Mouse (Mus musculus): ENCODE measurements around the gene Olfr1019.

Olfr1019 gene

GRCm38 (mm10) chr2:85845383-85845782 is at the start of gene Olfr1019:
Gene Olfr1019 (minus strand): TSS chr2:85845483.
- DNase-seq (ENCODE audit: low read depth): no peak

DNA sequence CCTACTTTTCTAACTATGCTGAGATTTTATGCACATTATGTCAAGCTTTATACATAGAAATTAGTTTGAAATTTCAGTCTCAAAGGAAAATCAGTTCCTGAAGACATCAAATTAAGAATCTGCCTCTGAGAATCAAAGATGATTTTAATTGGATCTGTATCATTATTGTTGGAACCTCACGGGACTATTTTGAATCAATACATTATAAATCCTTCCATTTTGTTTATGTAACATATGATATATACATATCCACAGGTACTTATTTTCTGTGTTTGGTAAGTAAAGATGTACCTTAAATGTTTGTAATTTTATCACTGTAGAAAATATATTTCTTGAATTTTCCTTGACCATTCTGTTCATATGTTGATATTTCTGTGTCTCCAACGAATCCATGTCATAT is 40.1 kb upstream of the Olfr1019 start, which contains the start of gene Olfr1023:
TSS of gene Olfr1023 (plus strand) at position 301 of the 400 bp plus-strand sequence.
- DNase-seq (ENCODE audit: low read depth): no peak

DNA sequence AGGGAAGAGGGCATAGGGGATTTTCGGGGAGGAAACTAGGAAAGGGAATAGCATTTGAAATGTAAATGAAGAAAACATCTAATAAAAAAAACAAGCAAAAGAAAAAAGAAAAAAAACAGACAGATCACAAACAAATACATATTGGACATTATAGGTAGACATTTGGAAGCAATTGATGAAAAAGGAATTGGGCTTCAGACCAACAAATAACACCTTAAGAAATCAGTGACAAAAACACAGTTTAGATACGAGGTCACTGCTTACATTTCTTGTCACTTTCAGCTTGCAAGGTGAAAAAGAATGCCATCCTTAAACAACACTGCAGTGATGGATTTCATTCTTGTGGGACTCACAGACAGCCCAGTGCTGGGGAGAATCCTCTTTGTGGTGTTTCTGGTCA is 23.0 kb upstream of the Olfr1019 start, which contains the start of gene Olfr1022:
TSS of gene Olfr1022 (plus strand) at position 301 of the 400 bp plus-strand sequence.
- no peak for DNase-seq (ENCODE audit: low read depth)

DNA sequence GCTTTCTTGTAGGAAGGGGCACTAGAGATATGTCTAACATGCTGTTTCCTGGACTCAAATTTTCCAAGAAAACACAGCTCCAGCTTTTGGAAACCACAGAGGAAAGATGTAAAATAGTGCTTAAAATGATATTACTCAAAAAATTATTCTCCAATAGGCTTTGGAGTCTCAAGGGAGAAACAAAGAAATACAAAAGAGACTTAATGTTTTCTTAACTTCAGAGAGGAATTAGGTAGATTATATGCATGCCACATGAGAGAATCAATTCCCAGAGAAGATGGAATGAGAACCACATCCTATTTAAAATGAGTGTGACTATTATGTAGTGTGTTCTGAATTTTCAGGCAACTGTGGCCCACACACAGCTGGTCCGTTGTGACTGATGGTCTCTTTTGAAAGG is 1.4 kb upstream of the Olfr1019 start, which contains the start of gene Olfr1020:
TSS of gene Olfr1020 (plus strand) at position 301 of the 400 bp plus-strand sequence.
- no peak for DNase-seq (ENCODE audit: low read depth)

- no peak for DNase-seq (ENCODE audit: low read depth)
Observed at GRCm38 (mm10) chr2:85818179-85818578, 27.1 kb downstream of the Olfr1019 start, which contains the start of gene Olfr1018. Gene Olfr1018 (plus strand): TSS chr2:85818479.

DNA sequence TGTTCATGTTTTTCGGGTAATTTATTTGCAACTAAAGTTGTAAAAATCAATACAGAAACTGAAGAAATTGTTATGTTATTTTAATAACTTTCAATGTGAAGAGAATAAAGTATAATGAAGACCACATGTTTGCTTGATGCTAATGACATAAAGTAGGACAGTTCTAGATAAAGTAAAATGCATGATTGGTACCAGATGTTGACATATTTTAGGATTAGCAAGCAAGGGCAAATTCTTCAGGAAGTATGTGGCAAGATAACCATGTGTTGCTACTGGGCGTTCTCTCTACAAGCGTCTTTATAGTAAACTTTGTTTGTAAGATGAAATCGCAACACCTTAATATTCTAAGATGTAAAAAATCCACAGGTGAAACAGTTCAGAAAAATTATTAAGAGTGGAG is 40.8 kb downstream of the Olfr1019 start:
- no peak for DNase-seq (ENCODE audit: low read depth)

DNA sequence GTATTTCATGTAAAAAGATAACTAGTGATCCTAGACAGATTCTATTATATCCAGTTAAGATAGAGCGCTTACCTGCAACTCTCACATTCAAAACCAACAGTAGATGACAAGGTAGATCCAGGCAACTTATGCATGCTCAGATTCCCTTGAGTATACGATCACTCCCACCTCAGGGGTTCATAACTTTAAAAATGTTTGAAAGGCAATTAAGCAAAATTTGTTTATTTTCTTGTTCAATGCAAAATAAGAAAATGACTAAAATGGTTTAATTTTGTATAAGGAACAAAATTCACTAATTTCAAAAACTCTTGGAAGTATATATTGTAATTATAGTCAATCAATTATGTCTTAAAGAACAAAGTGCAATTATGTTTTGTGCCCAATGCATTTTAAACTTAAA is 42.8 kb downstream of the Olfr1019 start, which contains the start of gene Olfr1016:
TSS of gene Olfr1016 (minus strand) at position 101 of the 400 bp plus-strand sequence.
- no peak for DNase-seq (ENCODE audit: low read depth)

- DNase-seq (ENCODE audit: low read depth): no peak
Observed at GRCm38 (mm10) chr2:85792331-85792730, 53.0 kb downstream of the Olfr1019 start.
